Mouse (Mus musculus) gastrocnemius, postnatal 4 days (tissue): ENCODE measurements around the gene Spon1. TPM values are rescaled to one million over a fixed set of nuclear protein-coding genes. Genes with fewer than 3 reads are reported as not detected.

Source experiments
- DNase-seq, 2 experiments: peaks; one replicate each; pipeline ENCODE4 v3.0.0; 2021 to 2022; ENCODE audit warnings: low spot score in 2 of 2, mixed read lengths in 2 of 2
- total RNA-seq, 2 experiments: library from RNA; stranded (reverse); gene quantifications; 2 replicates each; pipeline ENCODE4 v1.2.3; 2021

The Spon1 gene
- total RNA-seq, 2 experiments from 2014 or later: 6.1 to 7.1 TPM

DNA sequence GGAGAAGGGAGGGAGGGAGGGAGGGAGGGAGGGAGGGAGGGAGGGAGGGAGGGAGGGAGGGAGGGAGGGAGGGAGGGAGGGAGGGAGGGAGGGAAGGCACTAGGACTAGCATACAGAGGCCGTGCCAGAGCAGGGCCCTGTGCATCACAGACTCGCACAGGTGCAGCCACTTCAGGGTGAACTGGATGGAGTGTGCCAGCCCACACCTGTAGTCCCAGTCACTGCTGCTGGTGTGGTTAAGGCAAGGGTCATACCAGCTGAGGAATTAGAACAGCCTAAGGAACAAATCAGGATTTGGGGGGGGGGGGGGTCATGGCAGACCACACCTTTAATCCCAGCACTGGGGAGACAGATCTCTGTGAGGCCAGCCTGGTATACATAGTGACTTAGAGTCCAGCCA lies 317.3 kb downstream of the Spon1 start:
- no peak for DNase-seq

DNA sequence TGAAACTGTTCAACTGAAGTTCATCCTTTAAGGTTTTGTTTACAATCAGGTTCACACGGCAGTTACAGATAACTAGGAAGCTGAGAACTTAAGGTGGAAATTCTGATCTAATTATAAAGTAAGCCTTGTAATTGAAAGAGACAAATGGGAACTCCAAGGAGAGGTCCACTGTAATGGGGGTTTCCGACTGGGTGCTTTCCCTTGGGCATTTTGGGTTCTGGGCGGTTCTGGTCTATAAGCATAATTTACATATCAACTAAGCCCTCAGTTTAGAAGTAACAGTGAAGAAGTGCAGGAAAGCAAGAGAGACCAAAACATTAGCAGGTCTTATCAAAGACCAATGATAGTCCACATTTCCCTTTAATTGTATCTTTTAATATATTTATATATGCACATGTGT lies 318.0 kb downstream of the Spon1 start:
- DNase-seq: no peak

DNA sequence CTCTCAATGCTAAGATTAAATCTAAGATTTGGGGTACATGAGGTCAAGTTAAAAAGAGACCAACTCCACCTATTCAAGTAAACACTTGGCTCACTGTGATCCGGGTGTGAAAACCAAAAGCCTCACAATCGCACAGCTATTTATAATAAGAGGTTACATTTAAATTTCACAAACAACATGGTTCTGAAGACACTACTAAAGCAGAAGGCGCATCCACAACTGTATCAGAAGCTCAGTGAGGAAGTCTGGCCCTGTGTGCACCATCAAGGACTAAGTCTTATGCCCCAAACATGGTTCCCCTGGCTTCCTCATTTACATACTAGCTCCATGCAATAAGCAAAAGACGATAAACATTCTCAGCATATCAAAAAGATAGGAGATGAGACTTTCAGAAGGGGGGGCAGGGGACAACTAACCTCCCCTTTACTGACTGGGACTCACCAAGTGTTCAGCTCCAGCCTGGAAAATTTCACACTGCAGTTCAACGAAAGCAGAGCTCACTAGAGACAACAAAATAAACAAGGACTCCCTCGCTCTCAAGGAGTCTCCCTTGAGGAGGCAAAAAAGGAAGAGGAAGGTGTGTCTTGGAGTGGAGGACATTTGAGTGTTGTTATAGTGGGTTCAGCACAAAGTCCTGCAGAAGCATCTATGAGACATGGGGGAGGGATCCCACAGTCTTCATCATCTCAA lies 320.4 kb downstream of the Spon1 start:
- no peak for DNase-seq

DNA sequence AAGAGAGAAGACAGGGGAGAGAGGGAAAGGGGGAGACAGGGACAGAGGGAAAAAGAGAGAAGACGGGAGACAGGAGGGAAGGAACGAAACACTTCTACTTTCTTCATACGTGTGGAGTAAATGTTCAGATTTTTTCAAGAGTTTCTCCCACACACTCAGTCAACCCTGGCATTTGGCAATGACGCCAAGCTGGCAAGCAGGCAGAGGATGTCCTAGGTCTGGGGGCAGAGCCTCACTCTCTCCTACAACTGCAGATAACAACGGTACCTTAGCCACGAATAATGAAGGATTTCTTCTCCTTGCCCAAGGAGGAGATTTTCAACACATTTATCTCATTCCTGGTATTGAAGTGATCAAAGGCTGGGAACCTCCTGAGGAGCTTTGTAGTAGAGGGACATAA lies 321.5 kb downstream of the Spon1 start:
- DNase-seq: no peak

DNA sequence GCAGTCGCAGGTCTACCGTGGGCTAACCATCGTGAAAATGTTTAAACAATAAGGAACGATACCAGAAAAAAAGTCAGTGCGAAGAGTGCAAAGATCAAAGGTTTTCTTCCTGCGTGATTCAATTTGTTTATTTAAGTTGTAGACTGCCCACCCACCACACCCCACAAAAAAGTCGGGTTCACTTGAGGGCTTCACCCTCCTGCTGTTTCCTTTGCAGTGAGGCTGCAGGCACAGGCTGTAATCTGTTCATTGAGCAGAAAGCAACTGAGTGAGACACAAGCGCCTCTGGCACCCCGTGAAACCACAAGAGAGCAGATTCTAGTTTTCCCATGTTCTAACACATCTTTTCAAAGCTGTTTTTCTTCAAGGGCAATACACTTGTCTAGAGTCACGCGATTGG lies 322.2 kb downstream of the Spon1 start:
- DNase-seq: no peak

DNA sequence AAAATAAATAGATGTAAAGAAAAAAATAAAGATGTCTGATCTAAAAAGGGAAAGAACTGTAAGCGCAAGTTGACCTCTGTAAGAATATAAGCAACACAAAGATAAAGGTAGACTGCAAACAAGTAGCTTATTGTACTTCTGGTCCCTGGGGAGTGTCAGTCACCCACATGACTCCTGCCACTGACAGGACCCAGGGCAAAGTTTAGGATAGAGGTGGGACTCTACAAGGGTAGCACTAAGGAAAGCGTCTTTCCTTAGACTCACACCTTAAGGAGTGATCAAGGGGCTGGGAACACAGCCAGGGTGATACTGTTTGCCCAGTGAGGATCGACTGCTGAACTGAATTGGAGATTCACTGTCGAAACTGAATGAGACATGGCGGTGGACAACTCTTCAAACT lies 323.1 kb downstream of the Spon1 start:
- no peak for DNase-seq

DNA sequence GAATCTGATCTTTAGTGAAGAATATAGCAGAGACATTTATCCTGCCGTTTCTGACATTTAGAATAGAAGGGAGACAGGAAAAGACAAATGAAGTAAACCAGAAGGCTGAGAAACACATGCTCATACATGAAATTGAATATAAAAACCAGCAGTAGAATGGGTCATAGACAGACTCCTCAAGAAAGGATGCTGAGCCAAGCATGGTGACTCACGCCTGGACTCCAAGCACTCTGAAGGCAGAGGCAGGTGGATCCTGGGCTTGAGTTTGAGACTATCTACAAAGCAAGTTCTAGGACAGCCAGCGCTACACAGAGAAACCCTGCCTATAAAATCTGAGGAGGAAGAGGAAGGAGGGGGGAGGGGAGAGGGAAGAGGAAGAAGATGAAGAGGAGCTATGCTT lies 324.4 kb downstream of the Spon1 start:
- DNase-seq: no peak

DNA sequence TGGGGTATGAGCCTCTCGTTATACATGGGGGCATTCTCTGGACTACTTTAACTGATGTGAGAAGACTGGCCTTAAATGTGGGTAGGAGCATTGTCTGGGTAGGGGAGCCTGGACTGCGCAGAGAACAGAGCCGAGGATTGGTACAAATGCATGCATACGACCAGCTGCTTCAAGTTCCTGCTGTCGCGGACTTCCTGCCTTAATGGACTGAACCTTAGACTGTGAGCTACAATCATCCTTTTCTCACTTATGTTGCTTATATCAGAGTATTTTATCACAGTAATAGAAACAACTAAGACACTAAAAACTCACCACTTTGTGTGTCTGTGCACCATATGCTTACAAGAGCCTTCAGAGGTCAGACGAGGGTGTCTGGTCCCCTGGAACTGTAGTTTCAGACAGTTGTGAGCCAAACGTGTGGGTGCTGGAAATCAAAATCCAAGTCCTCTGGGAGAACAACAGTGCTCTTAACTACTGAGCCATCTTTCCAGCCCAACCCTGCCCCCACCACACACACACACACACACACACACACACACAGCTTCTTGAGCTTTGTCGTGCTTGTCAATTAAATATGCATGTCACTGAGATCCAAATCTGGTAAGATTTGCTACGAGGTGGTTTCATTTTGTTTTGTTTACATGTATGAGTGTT lies 325.2 kb downstream of the Spon1 start:
- DNase-seq: no peak
